Mouse (Mus musculus) frontal cortex, postnatal 25 days (tissue): ENCODE results near the gene Defb33.

ENCODE experiments used
- DNase-seq, 2 experiments: peaks; one replicate each; pipeline ENCODE4 v3.0.0; 2022; ENCODE audit warnings: low spot score in 2 of 2

Gene Defb33

GRCm38 (mm10) chr8:20892369-20892768 is at the start of gene Defb33:
Defb33 (plus strand) TSS chr8:20892669.
- DNase-seq, result no peak

- no peak for DNase-seq
Observed at GRCm38 (mm10) chr8:20874608-20875007, 17.9 kb upstream of the Defb33 start.

- no peak for DNase-seq
Observed at GRCm38 (mm10) chr8:20902527-20902926, 10.1 kb downstream of the Defb33 start, which contains the start of gene Gm15056. Gm15056 (minus strand) TSS chr8:20902627.

GRCm38 (mm10) chr8:20907119-20907518 is 14.7 kb downstream of the Defb33 start:
- no peak for DNase-seq

GRCm38 (mm10) chr8:20908256-20908655 is 15.8 kb downstream of the Defb33 start:
- no peak for DNase-seq

- DNase-seq, result no peak
Observed at GRCm38 (mm10) chr8:20912288-20912687, 19.8 kb downstream of the Defb33 start.

GRCm38 (mm10) chr8:20921971-20922370 is 29.5 kb downstream of the Defb33 start, which contains the start of gene Gm6040:
Gm6040 (minus strand) TSS chr8:20922071.
- DNase-seq, result no peak

- DNase-seq, result no peak
Observed at GRCm38 (mm10) chr8:20944610-20945009, 52.1 kb downstream of the Defb33 start, which contains the start of gene AY761185. AY761185 (minus strand) TSS chr8:20944710.
